Mouse (Mus musculus): ENCODE data around the gene Obsl1. TPM values are rescaled to one million over a fixed set of nuclear protein-coding genes. Genes with fewer than 3 reads are reported as not detected.

The Obsl1 gene
- polyA plus RNA-seq, 1 experiment from 2014 or later = 38.7 TPM

- H3K4me1 ChIP-seq (ENCODE audit: control insufficient read depth, insufficient read depth, low read length) = peaks cover 39% of the 10 kb centered on the region
- no peak for ATAC-seq
- no peaks in the 10 kb centered on the region for H3K9me3 ChIP-seq (ENCODE audit: control insufficient read depth, low read length)
- H3K36me3 ChIP-seq (ENCODE audit: control insufficient read depth, insufficient read depth, low read length) = 0 out of 2 replicates have a peak, but pooled peaks cover 5% of the 10 kb centered on the region
- no peak overlapping the region for H3K4me3 ChIP-seq (ENCODE audit: low read length)
- no peak overlapping the region for H3K27ac ChIP-seq (ENCODE audit: low read length)
- H3K27me3 ChIP-seq (replicated peaks; ENCODE audit: control insufficient read depth, insufficient read depth, low read length) = peaks cover 36% of the 10 kb centered on the region
- no peak overlapping the region for H3K9ac ChIP-seq (ENCODE audit: low read depth, low read length)
- WGBS = 57% methylated on average over 3 of the region's 3 CpGs
- no peak overlapping the region for H3K4me2 ChIP-seq (ENCODE audit: low read depth, low read length)
These were observed 62.0 kb downstream of the Obsl1 start for GRCm38 (mm10) chr1:75444208-75444607.

GRCm38 (mm10) chr1:75443247-75444024 lies 62.8 kb downstream of the Obsl1 start:
- H3K9me3 ChIP-seq (ENCODE audit: control insufficient read depth, low read length) = no peaks in the 10 kb centered on the region
- peaks cover 30% of the 10 kb centered on the region for H3K27me3 ChIP-seq (replicated peaks; ENCODE audit: control insufficient read depth, insufficient read depth, low read length)
- H3K4me3 ChIP-seq (ENCODE audit: low read length) = no peak overlapping the region
- 51% methylated on average over 13 of the region's 13 CpGs for WGBS
- ATAC-seq = no peak
- no peak overlapping the region; the same call in 1 of the 2 replicates for H3K27ac ChIP-seq (ENCODE audit: low read length)
- H3K36me3 ChIP-seq (ENCODE audit: control insufficient read depth, insufficient read depth, low read length) = 0 out of 2 replicates have a peak, but pooled peaks cover 5% of the 10 kb centered on the region
- no peak overlapping the region for H3K9ac ChIP-seq (ENCODE audit: low read depth, low read length)
- H3K4me2 ChIP-seq (ENCODE audit: low read depth, low read length) = no peak overlapping the region
- peaks cover 32% of the 10 kb centered on the region for H3K4me1 ChIP-seq (ENCODE audit: control insufficient read depth, insufficient read depth, low read length)

GRCm38 (mm10) chr1:75442811-75443210 lies 63.4 kb downstream of the Obsl1 start:
- H3K9me3 ChIP-seq (ENCODE audit: control insufficient read depth, low read length) = no peaks in the 10 kb centered on the region
- no peak overlapping the region for H3K27ac ChIP-seq (ENCODE audit: low read length)
- H3K36me3 ChIP-seq (ENCODE audit: control insufficient read depth, insufficient read depth, low read length) = 0 out of 2 replicates have a peak, but pooled peaks cover 5% of the 10 kb centered on the region
- H3K4me2 ChIP-seq (ENCODE audit: low read depth, low read length) = no peak overlapping the region
- no peak overlapping the region for H3K9ac ChIP-seq (ENCODE audit: low read depth, low read length)
- no peak overlapping the region for H3K4me3 ChIP-seq (ENCODE audit: low read length)
- ATAC-seq = no peak
- H3K27me3 ChIP-seq (replicated peaks; ENCODE audit: control insufficient read depth, insufficient read depth, low read length) = peaks cover 24% of the 10 kb centered on the region
- H3K4me1 ChIP-seq (ENCODE audit: control insufficient read depth, insufficient read depth, low read length) = peaks cover 28% of the 10 kb centered on the region
- 61% methylated on average over 8 of the region's 8 CpGs for WGBS

GRCm38 (mm10) chr1:75442171-75442570 lies 64.1 kb downstream of the Obsl1 start:
- no peak overlapping the region for H3K27ac ChIP-seq (ENCODE audit: low read length)
- no peaks in the 10 kb centered on the region for H3K9me3 ChIP-seq (ENCODE audit: control insufficient read depth, low read length)
- no peak overlapping the region for H3K4me2 ChIP-seq (ENCODE audit: low read depth, low read length)
- peaks cover 27% of the 10 kb centered on the region for H3K4me1 ChIP-seq (ENCODE audit: control insufficient read depth, insufficient read depth, low read length)
- H3K9ac ChIP-seq (ENCODE audit: low read depth, low read length) = no peak overlapping the region
- H3K27me3 ChIP-seq (replicated peaks; ENCODE audit: control insufficient read depth, insufficient read depth, low read length) = peaks cover 18% of the 10 kb centered on the region
- no peak overlapping the region for H3K4me3 ChIP-seq (ENCODE audit: low read length)
- 0 out of 2 replicates have a peak, but pooled peaks cover 5% of the 10 kb centered on the region for H3K36me3 ChIP-seq (ENCODE audit: control insufficient read depth, insufficient read depth, low read length)
- 82% methylated on average over 9 of the region's 9 CpGs for WGBS
- no peak for ATAC-seq

- 0 out of 2 replicates have a peak, but pooled peaks cover 5% of the 10 kb centered on the region for H3K36me3 ChIP-seq (ENCODE audit: control insufficient read depth, insufficient read depth, low read length)
- no peak overlapping the region for H3K27ac ChIP-seq (ENCODE audit: low read length)
- peaks cover 13% of the 10 kb centered on the region for H3K27me3 ChIP-seq (replicated peaks; ENCODE audit: control insufficient read depth, insufficient read depth, low read length)
- H3K4me3 ChIP-seq (ENCODE audit: low read length) = no peak overlapping the region
- 90% methylated on average over 15 of the region's 15 CpGs for WGBS
- H3K4me1 ChIP-seq (ENCODE audit: control insufficient read depth, insufficient read depth, low read length) = peaks cover 27% of the 10 kb centered on the region
- no peak overlapping the region for H3K9ac ChIP-seq (ENCODE audit: low read depth, low read length)
- no peak overlapping the region for H3K4me2 ChIP-seq (ENCODE audit: low read depth, low read length)
- no peaks in the 10 kb centered on the region for H3K9me3 ChIP-seq (ENCODE audit: control insufficient read depth, low read length)
- no peak for ATAC-seq
These were observed 64.7 kb downstream of the Obsl1 start for GRCm38 (mm10) chr1:75441471-75441996.

- Histone ChIP-seq H3K9me3 (ENCODE audit: control insufficient read depth, low read length) (no peaks in the 10 kb centered on the region), H3K4me2 (ENCODE audit: low read depth, low read length) (no peak overlapping the region), H3K4me1 (ENCODE audit: control insufficient read depth, insufficient read depth, low read length) (peaks cover 24% of the 10 kb centered on the region), H3K36me3 (ENCODE audit: control insufficient read depth, insufficient read depth, low read length) (0 out of 2 replicates have a peak, but pooled peaks cover 5% of the 10 kb centered on the region), H3K27me3 (replicated peaks; ENCODE audit: control insufficient read depth, insufficient read depth, low read length) (peaks cover 12% of the 10 kb centered on the region; the same call in 1 of the 2 replicates), H3K9ac (ENCODE audit: low read depth, low read length) (no peak overlapping the region), H3K4me3 (ENCODE audit: low read length) (no peak overlapping the region), H3K27ac (ENCODE audit: low read length) (no peak overlapping the region)
- no peak for ATAC-seq
- 93% methylated on average over 7 of the region's 7 CpGs for WGBS
These were observed 65.6 kb downstream of the Obsl1 start for GRCm38 (mm10) chr1:75440661-75441060.

- no peak overlapping the region for H3K9ac ChIP-seq (ENCODE audit: low read depth, low read length)
- 0 out of 2 replicates have a peak, but pooled peaks cover 5% of the 10 kb centered on the region for H3K36me3 ChIP-seq (ENCODE audit: control insufficient read depth, insufficient read depth, low read length)
- no peak overlapping the region for H3K27ac ChIP-seq (ENCODE audit: low read length)
- H3K4me3 ChIP-seq (ENCODE audit: low read length) = no peak overlapping the region
- 83% methylated on average over 8 of the region's 9 CpGs for WGBS
- no peaks in the 10 kb centered on the region for H3K9me3 ChIP-seq (ENCODE audit: control insufficient read depth, low read length)
- no peaks in the 10 kb centered on the region for H3K27me3 ChIP-seq (replicated peaks; ENCODE audit: control insufficient read depth, insufficient read depth, low read length)
- no peak for ATAC-seq
- H3K4me2 ChIP-seq (ENCODE audit: low read depth, low read length) = no peak overlapping the region
- H3K4me1 ChIP-seq (ENCODE audit: control insufficient read depth, insufficient read depth, low read length) = peaks cover 19% of the 10 kb centered on the region
These were observed 67.5 kb downstream of the Obsl1 start for GRCm38 (mm10) chr1:75438782-75439181.

GRCm38 (mm10) chr1:75435475-75436328 lies 70.5 kb downstream of the Obsl1 start, which contains the start of gene Gmppa:
TSS of gene Gmppa (plus strand) at chr1:75435930.
- H3K27ac ChIP-seq (ENCODE audit: low read length) = peak within 1 kb of the TSS; percentile 39; the same call in 1 of the 2 replicates
- H3K36me3 ChIP-seq (ENCODE audit: control insufficient read depth, insufficient read depth, low read length) = 0 out of 2 replicates have a peak, but pooled peaks cover 4% of the 10 kb centered on the region
- H3K27me3 ChIP-seq (replicated peaks; ENCODE audit: control insufficient read depth, insufficient read depth, low read length) = no peaks in the 10 kb centered on the region
- 5% methylated on average over 28 of the region's 28 CpGs for WGBS
- ATAC-seq = peak; percentile 88
- H3K9me3 ChIP-seq (ENCODE audit: control insufficient read depth, low read length) = no peaks in the 10 kb centered on the region
- peak within 1 kb of the TSS; percentile 58 for H3K4me2 ChIP-seq (ENCODE audit: low read depth, low read length)
- peak within 1 kb of the TSS; percentile 76 for H3K9ac ChIP-seq (ENCODE audit: low read depth, low read length)
- H3K4me3 ChIP-seq (ENCODE audit: low read length) = peak within 1 kb of the TSS; percentile 66
- H3K4me1 ChIP-seq (ENCODE audit: control insufficient read depth, insufficient read depth, low read length) = peaks cover 19% of the 10 kb centered on the region
